Mouse (Mus musculus): Measurements from ENCODE around the gene Brpf1.
"Not testable (repeated sequence)": the region's sequence is repeated elsewhere in the genome, so short reads cannot be mapped to it uniquely, and the experiment has no call there.

Brpf1 gene

DNA sequence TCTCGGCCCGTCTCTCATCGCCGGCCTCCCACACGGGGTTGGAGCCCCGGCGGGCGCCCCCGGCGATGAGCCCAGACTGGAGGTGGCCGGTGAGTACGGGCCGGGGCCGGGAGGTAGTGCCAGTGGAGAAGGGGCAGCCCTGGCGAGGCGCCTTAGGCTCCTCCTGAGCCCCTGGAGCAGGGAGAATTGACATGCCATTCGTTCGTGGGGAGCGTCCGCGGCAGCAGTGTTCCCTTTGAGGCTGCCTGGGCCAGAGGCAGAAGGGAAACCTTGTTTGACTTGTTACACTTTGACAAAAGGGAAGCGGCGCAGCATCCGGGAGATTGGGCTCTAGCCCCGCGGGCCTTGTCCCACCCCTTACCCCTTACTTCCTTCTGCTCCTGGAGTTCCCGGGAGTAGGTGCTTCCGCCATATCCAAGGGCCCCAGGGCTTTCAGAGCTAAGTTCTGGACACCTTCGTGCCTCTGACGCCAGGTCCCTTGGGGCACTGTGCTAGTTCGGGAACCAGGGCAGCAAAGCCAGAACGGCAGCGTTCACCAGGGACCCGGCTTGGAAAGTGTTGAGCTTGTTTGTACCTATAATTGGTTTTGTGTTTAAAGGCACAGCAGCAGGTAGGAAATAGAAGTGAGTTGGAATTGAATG lies 664 bp downstream of the Brpf1 start:
- DNase-seq = peak; percentile 71

- DNase-seq = peak; percentile 27 to 39
These were observed 1.2 kb downstream of the Brpf1 start for GRCm38 (mm10) chr6:113308141-113308540.

DNA sequence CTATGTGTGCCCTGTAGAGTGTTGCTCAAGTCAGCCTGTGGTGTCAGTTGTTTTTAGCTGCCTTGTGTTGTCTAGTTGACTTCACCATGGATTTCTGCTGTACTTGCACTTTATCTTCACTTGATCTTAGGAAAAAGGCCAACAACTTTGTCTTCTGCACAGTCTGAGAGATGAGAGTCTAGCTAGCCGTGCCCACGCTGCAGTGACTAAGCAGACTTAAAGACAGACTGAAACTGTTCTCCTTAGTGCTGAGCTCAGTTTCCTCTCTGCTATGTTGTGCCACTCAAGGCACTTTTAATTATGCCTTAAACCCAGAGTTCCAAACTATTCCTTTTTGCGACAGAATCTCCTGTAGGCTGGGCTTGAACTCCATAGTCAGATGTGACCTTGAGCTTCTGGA lies 9.0 kb downstream of the Brpf1 start:
- no peak for DNase-seq

- peak; percentile 98 to 99 for DNase-seq
These were observed 19.8 kb downstream of the Brpf1 start, which contains the start of gene Ogg1 for GRCm38 (mm10) chr6:113326533-113327315. Ogg1 (plus strand) TSS chr6:113326972.

GRCm38 (mm10) chr6:113329396-113329795 lies 22.5 kb downstream of the Brpf1 start:
- DNase-seq = no peak

GRCm38 (mm10) chr6:113330547-113330946 lies 23.6 kb downstream of the Brpf1 start:
- peak in 1 of 2 experiments; percentile 31 for DNase-seq

DNA sequence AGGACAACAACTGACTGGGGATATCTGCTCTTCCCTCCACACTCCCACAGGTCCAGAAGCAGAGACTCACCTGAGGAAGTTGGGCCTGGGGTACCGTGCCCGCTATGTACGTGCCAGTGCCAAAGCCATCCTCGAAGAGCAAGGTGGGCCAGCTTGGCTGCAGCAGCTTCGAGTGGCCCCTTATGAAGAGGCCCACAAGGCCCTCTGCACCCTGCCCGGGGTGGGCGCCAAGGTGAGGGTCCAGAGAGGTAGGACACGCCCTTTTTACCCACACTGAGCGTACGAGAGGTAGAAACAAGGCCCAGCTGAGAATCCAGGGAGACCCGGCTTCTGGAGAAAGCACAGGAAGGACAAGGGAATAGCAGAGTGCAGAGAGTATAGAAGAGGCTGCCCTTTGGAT lies 24.8 kb downstream of the Brpf1 start:
- DNase-seq = no peak

DNA sequence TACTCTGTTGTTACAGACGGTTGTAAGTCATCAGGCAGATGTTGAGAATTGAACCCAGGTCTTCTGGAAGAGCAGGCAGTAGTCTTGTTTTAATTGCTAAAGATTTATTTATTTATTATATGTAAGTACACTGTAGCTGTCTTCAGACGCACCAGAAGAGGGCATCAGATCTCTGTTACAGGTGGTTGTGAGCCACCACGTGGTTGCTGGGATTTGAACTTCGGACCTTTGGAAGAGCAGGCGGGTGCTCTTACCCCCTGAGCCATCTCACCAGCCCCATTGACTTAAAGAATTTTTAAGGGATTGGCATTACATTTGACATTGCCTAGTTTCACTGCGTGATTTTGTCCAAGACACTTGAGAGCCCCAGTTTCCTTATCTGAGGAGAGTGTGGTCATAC lies 25.8 kb downstream of the Brpf1 start:
- DNase-seq = not testable (repeated sequence)

DNA sequence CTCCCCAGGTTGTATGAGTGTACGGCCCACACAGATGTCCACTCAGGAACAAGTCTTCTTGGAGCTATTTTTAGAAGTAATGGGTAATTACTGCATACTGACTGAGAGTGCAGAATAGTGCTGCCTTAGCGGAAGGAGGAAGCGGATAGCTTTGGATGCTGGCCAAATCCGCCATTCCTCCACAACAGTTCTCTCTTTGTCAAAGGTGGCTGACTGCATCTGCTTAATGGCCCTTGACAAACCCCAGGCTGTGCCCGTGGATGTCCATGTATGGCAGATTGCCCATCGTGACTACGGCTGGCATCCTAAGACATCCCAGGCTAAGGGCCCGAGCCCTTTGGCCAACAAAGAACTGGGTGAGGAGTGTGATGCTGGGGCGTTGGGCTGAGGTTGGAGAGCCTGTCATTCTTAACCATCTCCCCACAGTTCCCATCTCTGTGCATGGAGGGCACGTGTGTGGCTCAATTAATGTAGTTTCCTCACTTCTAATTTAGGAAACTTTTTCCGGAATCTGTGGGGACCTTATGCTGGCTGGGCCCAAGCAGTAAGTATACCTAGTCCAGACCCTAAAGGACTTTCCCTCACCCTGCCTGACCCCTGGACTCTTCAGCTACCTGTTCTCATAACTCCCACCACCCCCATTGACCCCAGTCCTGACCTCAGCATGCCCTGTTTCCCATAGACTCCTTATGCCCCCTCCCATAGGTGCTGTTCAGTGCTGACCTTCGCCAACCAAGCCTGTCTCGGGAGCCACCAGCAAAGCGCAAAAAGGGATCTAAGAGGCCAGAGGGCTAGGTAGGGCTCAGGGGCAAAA lies 26.4 kb downstream of the Brpf1 start:
- DNase-seq = peak; percentile 69 to 76

DNA sequence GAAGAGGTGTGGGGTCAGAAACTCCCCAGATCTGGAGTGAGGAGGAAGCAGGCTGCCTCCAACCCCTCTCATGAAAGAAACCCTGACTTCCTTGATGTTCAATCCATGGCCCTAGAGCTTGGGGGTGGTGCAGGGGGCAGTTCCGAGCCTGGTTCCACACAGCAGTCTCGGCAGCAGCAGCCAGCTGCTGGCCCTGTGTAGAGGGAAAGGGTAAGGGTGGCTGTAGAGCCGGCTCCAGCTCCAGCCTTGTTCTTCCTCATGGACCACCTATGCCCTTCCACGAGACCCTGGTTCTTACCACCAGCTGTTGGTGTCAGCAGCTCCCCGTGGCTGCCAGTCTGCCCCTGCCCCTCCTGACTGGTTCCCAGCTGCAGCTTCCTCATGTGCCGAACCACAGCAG lies 27.3 kb downstream of the Brpf1 start:
- DNase-seq = no peak

DNA sequence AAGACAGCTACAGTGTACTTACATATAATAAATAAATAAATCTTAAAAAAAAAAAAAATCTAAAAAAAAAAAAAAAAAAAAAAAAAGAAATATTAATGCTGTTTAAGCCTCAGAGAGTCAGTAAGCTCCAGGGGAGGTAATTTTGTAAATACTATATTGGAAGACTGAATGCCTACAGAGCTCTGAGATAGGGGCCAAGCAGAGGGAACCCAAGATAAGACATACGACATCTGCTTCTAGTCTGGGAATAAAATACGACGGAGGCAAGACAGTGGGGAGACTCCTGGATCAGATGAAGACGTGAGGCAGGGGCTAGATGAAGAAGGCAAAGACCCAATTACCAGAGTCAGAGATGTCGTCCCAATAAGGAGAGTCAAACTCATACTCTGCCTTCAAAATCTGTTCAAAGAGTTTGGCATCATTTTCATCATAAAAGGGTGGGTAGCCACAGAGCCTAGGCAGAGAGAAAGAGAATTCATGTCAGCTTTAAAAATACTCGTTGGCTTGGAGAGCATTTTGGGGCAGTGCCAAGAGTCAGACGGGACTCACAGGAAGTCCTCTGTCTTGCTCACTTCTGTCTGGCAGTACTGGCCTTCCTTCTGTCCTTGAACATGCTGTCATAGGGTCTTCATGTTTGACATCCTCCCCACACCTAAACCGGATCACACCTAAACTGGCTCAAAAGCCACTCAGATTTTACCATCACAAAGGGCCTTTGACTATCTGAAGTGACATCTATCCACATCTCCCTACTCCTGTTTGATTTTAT lies 30.1 kb downstream of the Brpf1 start:
- no peak for DNase-seq

DNA sequence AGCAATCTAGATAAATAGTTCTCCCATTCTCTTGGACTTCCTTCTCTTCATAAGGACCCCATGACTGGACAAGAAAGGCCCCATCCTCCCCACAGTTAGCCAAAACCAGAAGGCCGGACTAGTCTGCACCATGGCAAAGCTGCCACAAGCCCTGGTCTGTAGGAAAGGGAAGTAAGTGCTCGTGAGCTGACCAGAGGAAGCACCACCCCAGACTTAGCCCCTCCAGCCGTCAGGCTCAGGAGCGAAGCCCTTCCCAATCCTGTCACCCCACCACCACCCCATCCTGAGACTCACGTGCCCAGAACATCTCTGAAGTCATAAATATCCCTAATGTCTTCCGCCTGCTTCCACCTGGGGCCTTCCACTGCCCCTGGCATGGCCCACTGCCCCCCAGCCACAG lies 34.6 kb downstream of the Brpf1 start:
- peak; percentile 33 to 34 for DNase-seq

DNA sequence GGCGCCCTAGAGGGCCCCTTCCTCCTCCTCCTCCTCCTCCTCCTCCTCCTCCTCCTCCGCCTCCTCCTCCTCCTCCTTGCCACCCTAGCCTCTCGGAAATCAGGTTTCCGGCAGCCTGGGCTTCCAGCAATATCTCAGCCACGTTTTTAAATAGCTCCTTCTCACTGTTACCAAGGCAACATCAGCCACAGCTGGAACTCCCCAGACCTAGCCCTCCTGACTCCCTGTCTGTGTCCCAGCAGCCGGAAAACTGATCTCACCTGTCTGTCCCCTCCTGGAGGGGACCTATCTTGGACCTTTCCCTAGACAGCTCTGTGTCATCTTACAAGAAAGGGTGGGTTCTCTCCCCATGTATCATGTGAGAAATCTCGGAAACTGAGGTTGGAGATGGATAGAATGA lies 35.4 kb downstream of the Brpf1 start:
- DNase-seq = no peak

DNA sequence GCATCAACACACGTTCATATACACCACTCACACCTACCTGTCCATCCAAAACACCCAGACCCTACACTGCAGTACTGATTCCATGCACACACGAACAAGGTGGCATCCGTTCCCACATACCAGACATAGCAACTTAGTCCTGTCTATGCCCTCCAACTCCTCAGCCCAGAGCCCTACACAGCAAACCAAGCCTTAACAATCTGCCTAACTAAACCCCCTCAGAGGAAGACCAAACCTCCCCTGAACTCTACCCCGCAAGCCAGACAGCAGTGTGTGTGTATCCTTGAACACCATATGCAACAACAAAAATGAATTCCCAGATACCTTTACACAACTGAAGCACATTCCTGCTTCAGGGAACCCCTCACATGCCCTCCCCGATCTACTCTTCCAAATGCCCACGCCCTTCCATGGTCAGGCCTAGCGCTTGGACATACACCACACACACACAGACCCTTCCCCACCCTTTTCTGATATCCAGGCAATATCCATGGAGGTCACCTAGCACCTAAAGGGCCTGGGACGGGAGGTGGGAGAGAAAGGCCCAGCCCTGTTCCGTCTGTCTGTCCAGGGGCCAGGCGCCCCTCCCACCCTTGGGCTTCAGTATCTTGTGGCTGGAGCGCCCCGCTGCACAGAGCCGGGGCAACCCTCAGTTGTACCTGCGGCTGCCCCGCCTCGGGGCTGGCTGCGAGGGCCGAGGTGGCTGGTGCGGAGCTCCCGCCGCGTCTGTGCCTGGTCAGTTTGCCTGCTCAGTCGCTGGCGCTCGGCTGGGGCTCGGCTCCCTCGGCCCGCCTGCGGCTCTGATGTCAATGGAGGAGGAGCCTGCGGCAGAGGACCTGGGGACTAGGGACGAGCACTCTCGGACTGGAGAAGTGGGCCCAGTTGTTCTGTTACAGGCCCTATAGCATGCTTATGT lies 36.5 kb downstream of the Brpf1 start, which contains the start of gene Camk1:
Gene Camk1, minus strand, starts transcription at position 808 of the 916 bp plus-strand sequence.
- peak; percentile 87 to 88 for DNase-seq

DNA sequence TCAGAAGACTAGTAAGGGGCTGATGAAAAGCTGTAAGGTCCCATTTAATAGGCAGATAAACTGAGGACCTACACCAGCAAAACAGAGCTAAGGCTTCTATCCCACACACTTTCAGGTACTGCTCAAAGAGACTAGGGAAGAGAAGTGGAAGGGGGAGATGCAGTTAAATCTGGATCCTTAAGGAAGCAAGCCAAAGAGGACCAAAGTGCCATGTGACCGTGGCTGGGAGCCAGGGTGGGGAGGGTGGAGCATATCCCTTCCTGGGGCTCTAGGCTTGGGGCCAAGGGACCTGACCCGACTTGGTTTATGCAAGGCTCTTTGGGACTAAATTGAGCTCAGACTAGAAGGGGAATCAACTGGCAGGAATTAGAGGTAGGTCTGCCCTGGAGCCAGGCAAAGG lies 37.4 kb downstream of the Brpf1 start:
- peak; percentile 85 to 92 for DNase-seq

DNA sequence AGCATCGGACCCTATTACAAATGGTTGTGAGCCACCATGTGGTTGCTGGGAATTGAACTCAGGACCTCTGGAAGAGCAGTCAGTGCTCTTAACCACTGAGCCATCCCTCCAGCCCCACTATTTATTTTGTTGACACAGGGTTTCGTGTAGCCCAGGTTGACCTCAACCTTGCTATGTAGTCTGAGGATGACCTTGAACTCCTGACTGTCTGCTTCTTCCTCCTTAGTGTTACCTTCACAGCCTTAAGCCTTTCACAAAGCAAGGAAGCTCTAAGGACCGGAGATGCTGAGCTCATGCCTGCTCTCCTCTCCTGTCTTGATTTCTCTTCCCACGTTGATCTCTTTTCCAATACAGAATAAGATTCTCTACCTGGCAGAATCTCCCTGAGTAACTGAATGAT lies 40.0 kb downstream of the Brpf1 start:
- DNase-seq = no peak

- DNase-seq = no peak
These were observed 43.6 kb downstream of the Brpf1 start for GRCm38 (mm10) chr6:113350538-113350937.

DNA sequence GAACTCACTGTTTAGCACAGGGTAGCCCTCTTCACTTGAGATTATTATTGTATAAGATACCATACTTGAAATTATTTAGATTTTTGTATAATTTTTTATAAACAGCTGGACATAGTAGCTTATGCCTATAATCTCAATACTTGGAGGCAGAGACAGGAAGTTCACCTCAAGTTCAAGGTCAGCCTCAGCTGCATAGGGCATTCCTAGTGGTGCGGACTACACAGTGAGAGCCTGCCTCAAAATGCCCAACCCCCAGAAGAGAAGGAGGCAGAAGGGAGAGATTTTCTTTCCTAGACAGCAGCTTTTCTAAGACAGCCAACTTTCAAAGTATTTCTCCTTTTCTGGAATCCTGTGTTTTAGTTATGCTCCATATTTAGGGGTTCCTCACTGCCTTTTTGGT lies 44.2 kb downstream of the Brpf1 start:
- no peak for DNase-seq

GRCm38 (mm10) chr6:113351653-113352052 lies 44.7 kb downstream of the Brpf1 start:
- DNase-seq = peak in 1 of 2 experiments; percentile 23

DNA sequence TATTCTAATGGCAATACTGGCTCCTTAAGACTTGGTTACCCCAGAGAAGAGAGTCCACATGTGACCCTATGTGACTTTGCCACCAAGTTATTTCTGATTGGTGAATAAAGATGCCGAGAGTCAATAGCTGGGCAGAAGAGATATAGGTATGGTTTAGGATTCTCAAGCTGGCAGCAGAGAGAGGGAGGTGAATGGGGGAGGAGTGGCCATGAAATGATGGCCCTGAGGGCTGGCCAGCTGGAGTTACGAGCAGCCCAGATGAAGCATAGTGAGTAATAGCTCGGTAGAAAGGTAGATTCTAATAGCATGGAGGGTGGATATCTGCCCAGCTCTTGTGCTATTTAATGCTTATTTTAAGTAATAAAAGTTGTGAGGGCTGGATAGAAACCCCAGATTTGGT lies 45.9 kb downstream of the Brpf1 start:
- DNase-seq = no peak

- DNase-seq = no peak
These were observed 46.8 kb downstream of the Brpf1 start for GRCm38 (mm10) chr6:113353696-113354095.

DNA sequence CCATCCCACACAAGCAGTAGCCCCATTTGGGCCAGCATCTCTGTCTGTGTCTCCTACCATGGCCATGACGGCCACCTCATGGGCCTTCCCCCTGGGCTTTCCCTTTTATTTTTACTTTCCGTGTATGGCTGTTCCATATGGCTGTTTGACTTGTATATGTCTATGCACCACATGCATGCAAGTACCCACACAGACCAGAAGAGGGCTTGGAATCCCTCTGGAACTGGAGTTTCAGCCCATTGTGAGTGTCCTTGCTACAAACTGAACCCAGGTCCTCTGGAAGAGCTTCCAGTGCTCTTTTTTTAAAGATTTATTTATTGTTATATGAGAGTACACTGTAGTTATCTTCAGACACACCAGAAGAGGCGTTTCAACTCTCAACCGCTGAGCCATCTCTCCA lies 54.5 kb downstream of the Brpf1 start:
- no peak for DNase-seq
